ENCODE assay signal across 9 mouse cellular contexts in the genomic region with DNA sequence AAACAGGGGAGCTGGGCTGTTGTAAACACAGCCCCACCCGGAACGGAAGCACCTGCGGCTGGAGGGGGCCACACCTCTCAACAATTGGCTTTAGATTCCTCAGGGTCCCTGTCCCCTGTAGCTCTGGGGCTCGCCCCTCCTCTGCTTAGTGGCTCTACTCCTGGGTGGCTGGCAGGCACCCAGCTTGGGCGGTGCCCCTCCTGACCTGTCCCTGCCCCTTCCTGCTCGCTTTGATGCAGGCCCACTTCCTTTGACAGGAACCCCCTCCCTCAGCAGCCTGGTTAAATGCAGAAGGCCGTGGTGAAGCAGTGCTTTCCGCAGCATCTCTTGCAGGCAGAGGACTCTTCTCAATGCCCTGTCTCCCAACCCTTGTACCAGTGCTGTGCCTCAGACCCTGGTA. TPM values are rescaled to one million over a fixed set of nuclear protein-coding genes. Genes with fewer than 3 reads are reported as not detected.
A peak's percentile ranks its signal among the peaks of the same experiment; 100 is the strongest.
DNase-seq lines count a peak whose midpoint lies in the region; ATAC-seq lines count a peak whose summit lies in the region.
"Had no signal": no experiment of that assay in that cellular context is flagged by ENCODE, and none has a peak within 500 bp of the region (broad histone marks: within the 10 kb centered on the region; RNA-seq: fewer than 3 reads in every experiment).

No protein-coding gene starts in this region.

- peak overlapping the region; percentile 40 for H3K27ac ChIP-seq in heart, embryonic 15.5 days
- H3K27ac ChIP-seq in liver, embryonic 11.5 days (ENCODE audit: low read depth, low read length): peak overlapping the region; percentile 100
- H3K27ac ChIP-seq: neural tube, embryonic 13.5 days had no signal

- H3K27me3 ChIP-seq in heart, embryonic 15.5 days: no peaks in the 10 kb centered on the region
- H3K27me3 ChIP-seq in liver, embryonic 11.5 days (replicated peaks; ENCODE audit: control insufficient read depth, insufficient read depth, low read length): no peaks in the 10 kb centered on the region
- H3K27me3 ChIP-seq: neural tube, embryonic 13.5 days had no signal

- H3K4me3 ChIP-seq in heart, embryonic 15.5 days: peak overlapping the region; percentile 12; the same call in 1 of the 2 replicates
- no peak overlapping the region; the same call in 1 of the 2 replicates for H3K4me3 ChIP-seq in liver, embryonic 11.5 days (ENCODE audit: low read depth, low read length)
- H3K4me3 ChIP-seq: neural tube, embryonic 13.5 days had no signal

- 45% methylated on average over 8 of the region's 8 CpGs for WGBS in heart, embryonic 15.5 days
- WGBS in liver, embryonic 11.5 days: 56% methylated on average over 8 of the region's 8 CpGs

- no peak overlapping the region; the same call in 1 of the 2 replicates for H3K9ac ChIP-seq in heart, embryonic 15.5 days
- peak overlapping the region; percentile 35; the same call in 1 of the 2 replicates for H3K9ac ChIP-seq in liver, embryonic 11.5 days (ENCODE audit: low read depth, low read length)

- no peak for ATAC-seq in heart, embryonic 15.5 days (replicated peaks; ENCODE audit: insufficient number of reproducible peaks, insufficient read depth, low FRiP score, low read depth)
- ATAC-seq in liver, embryonic 11.5 days (replicated peaks; ENCODE audit: low FRiP score): no peak

- H3K4me2 ChIP-seq in heart, embryonic 15.5 days: peak overlapping the region; percentile 37
- H3K4me2 ChIP-seq in liver, embryonic 11.5 days: peak overlapping the region; percentile 87

- peak; percentile 44 for DNase-seq in gastrocnemius, postnatal 14 days
- no peak for DNase-seq in gastrocnemius, adult 8-10 months (ENCODE audit: low spot score in 2 of 2)
- DNase-seq in R1 (ENCODE audit: low read depth, low spot score): peak; percentile 78
- no peak for DNase-seq in liver, embryonic 11.5 days (ENCODE audit: low spot score)
- peak; percentile 64 for DNase-seq in spleen, adult 12 weeks (ENCODE audit: low spot score)
- no peak for DNase-seq in frontal cortex, postnatal 10 days (ENCODE audit: low spot score in 2 of 2)
- no peak for DNase-seq in right cerebral cortex, postnatal 14 days

- intact Hi-C loops in gastrocnemius, postnatal 14 days (cut with DNase I; ENCODE audit: low total_unique reads): no loop called here

- peaks cover 39% of the 10 kb centered on the region for H3K4me1 ChIP-seq in heart, embryonic 15.5 days (replicated peaks)
- H3K4me1 ChIP-seq in liver, embryonic 11.5 days (replicated peaks; ENCODE audit: control insufficient read depth, insufficient read depth, low read length): peaks cover 41% of the 10 kb centered on the region

- H3K36me3 ChIP-seq in heart, embryonic 15.5 days: peaks cover 62% of the 10 kb centered on the region
- H3K36me3 ChIP-seq in liver, embryonic 11.5 days (ENCODE audit: control insufficient read depth, insufficient read depth, low read length): peaks cover 44% of the 10 kb centered on the region

- no peaks in the 10 kb centered on the region for H3K9me3 ChIP-seq in heart, embryonic 15.5 days (replicated peaks)
- H3K9me3 ChIP-seq in liver, embryonic 11.5 days (ENCODE audit: control insufficient read depth, low read length): no peaks in the 10 kb centered on the region
- H3K9me3 ChIP-seq: neural tube, embryonic 13.5 days had no signal

RNA-seq across cellular contexts. Expression of a gene that starts 2.8 kb away (rescaled TPM):
- 100 to 1,000 TPM; 599 to 696 TPM for total RNA-seq in gastrocnemius, postnatal 14 days (2021)
- total RNA-seq in gastrocnemius, adult 8-10 months (2022): 100 to 1,000 TPM; 471 to 554 (median 519) TPM
- polyA plus RNA-seq in heart, embryonic 15.5 days (2015; fragmentation: Nextera tagmentation; extraction: Ambion mirVana): 794 and 808 TPM in 2 replicates
- 2,085 and 2,209 TPM in 2 replicates for polyA plus RNA-seq in liver, embryonic 11.5 days (2014; fragmentation: Nextera tagmentation; extraction: Ambion mirVana)

RNA-seq across cellular contexts. Expression of a gene that starts 7.2 kb away (rescaled TPM):
- 100 to 1,000 TPM; 742 to 866 TPM for total RNA-seq in gastrocnemius, postnatal 14 days (2021)
- 100 to 1,000 TPM; 647 to 843 (median 690) TPM for total RNA-seq in gastrocnemius, adult 8-10 months (2022)
- polyA plus RNA-seq in heart, embryonic 15.5 days (2015; fragmentation: Nextera tagmentation; extraction: Ambion mirVana): 697 and 762 TPM in 2 replicates
- 1,710 and 1,879 TPM in 2 replicates for polyA plus RNA-seq in liver, embryonic 11.5 days (2014; fragmentation: Nextera tagmentation; extraction: Ambion mirVana)

RNA-seq across cellular contexts. Expression of a gene that starts 14.6 kb away (rescaled TPM):
- not detected for total RNA-seq in gastrocnemius, postnatal 14 days (2021)
- not detected for total RNA-seq in gastrocnemius, adult 8-10 months (2022)
- 0.22 TPM in 1 of 2 replicates, not detected in the other for polyA plus RNA-seq in heart, embryonic 15.5 days (2015; fragmentation: Nextera tagmentation; extraction: Ambion mirVana)
- polyA plus RNA-seq in liver, embryonic 11.5 days (2014; fragmentation: Nextera tagmentation; extraction: Ambion mirVana): 0.41 and 1.1 TPM in 2 replicates

RNA-seq across cellular contexts. Expression of a gene that starts 14.8 kb away (rescaled TPM):
- total RNA-seq in gastrocnemius, postnatal 14 days (2021): 1 to 10 TPM; 1.9 to 2.5 TPM
- total RNA-seq in gastrocnemius, adult 8-10 months (2022): 1 to 10 TPM in 3 of 4 experiments, under 1 TPM in 1; 0.94 to 2.7 (median 2.3) TPM
- polyA plus RNA-seq in heart, embryonic 15.5 days (2015; fragmentation: Nextera tagmentation; extraction: Ambion mirVana): 1.5 and 2.2 TPM in 2 replicates
- polyA plus RNA-seq in liver, embryonic 11.5 days (2014; fragmentation: Nextera tagmentation; extraction: Ambion mirVana): 9.7 and 10.5 TPM in 2 replicates

RNA-seq across cellular contexts. Expression of a gene that starts 17.8 kb away (rescaled TPM):
- 10 to 100 TPM; 62.5 to 64.4 TPM for total RNA-seq in gastrocnemius, postnatal 14 days (2021)
- total RNA-seq in gastrocnemius, adult 8-10 months (2022): 10 to 100 TPM; 23.8 to 37.0 (median 30.0) TPM
- polyA plus RNA-seq in heart, embryonic 15.5 days (2015; fragmentation: Nextera tagmentation; extraction: Ambion mirVana): 52.5 and 62.7 TPM in 2 replicates
- polyA plus RNA-seq in liver, embryonic 11.5 days (2014; fragmentation: Nextera tagmentation; extraction: Ambion mirVana): 33.2 and 33.8 TPM in 2 replicates

Comparison
In these comparisons a context has a peak if more than half of its experiments do, and no peak if none do; other contexts are left out.
1. DNase-seq: peak in gastrocnemius, postnatal 14 days (single experiment), R1 (single experiment) and spleen, adult 12 weeks (single experiment); none in gastrocnemius, adult 8-10 months (0 of 2), liver, embryonic 11.5 days (single experiment), frontal cortex, postnatal 10 days (0 of 2) and right cerebral cortex, postnatal 14 days (single experiment).